Mouse (Mus musculus) liver, adult 2 months (tissue): Measurements from ENCODE around the gene Rhbdd1.

Source experiments
- CTCF ChIP-seq: fragments of 200-500 bp; IDR thresholded peaks from 2 replicates; pipeline ENCODE4 v1.5.1; 2011; ENCODE audit warnings: low read depth, low read length, control low read depth
- POLR2A ChIP-seq: fragments of 200-500 bp; IDR thresholded peaks from 2 replicates; pipeline ENCODE4 v1.6.1; 2011; ENCODE audit warnings: low read length, control low read depth; ENCODE audit not compliant: insufficient read depth; ENCODE audit errors: extremely low read depth

GRCm38 (mm10) chr1:82273529-82273928 is 42.7 kb upstream of the Rhbdd1 start:
- no peak for TF ChIP-seq POLR2A
- TF ChIP-seq CTCF: no peak
